Mouse (Mus musculus) forebrain, embryonic 16.5 days (tissue): Measurements from ENCODE around the gene Evi5. TPM values are rescaled to one million over a fixed set of nuclear protein-coding genes. Genes with fewer than 3 reads are reported as not detected.

Source experiments
- ATAC-seq: fragments of 200-750 bp; cut with Nextera tagmentation; 2 replicates; pipeline ENCODE4 v1.8.0; 2017; ENCODE audit warnings: mild to moderate bottlenecking, moderate library complexity
- H3K27ac ChIP-seq: fragments of 300-500 bp; sonication (generic); 2 replicates; pipeline ENCODE4 v1.5.1; 2014; ENCODE audit warnings: low read length, control low read depth
- H3K27me3 ChIP-seq: fragments of 300-500 bp; sonication (generic); replicated peaks from 2 replicates; pipeline ENCODE4 v1.6.1; 2014; ENCODE audit warnings: low read length; ENCODE audit not compliant: control insufficient read depth, insufficient read depth
- H3K36me3 ChIP-seq: fragments of 300-500 bp; sonication (generic); 2 replicates; pipeline ENCODE4 v1.6.1; 2014; ENCODE audit not compliant: control insufficient read depth, insufficient read depth
- H3K4me1 ChIP-seq: fragments of 300-500 bp; sonication (generic); replicated peaks from 2 replicates; pipeline ENCODE4 v1.6.1; 2014; ENCODE audit warnings: low read length; ENCODE audit not compliant: control insufficient read depth, insufficient read depth
- H3K4me2 ChIP-seq: fragments of 300-500 bp; sonication (generic); 2 replicates; pipeline ENCODE4 v1.6.1; 2014; ENCODE audit warnings: mild to moderate bottlenecking, low read length, control low read depth
- H3K4me3 ChIP-seq: fragments of 300-500 bp; sonication (generic); replicated peaks from 2 replicates; pipeline ENCODE4 v1.5.1; 2014; ENCODE audit warnings: mild to moderate bottlenecking, low read length, control low read depth
- H3K9ac ChIP-seq: fragments of 300-500 bp; sonication (generic); replicated peaks from 2 replicates; pipeline ENCODE4 v1.6.1; 2014; ENCODE audit warnings: low read depth, low read length, control low read depth
- H3K9me3 ChIP-seq: fragments of 300-500 bp; sonication (generic); 2 replicates; pipeline ENCODE4 v1.6.1; 2016; ENCODE audit warnings: low read length; ENCODE audit not compliant: control insufficient read depth
- WGBS: fragments of 180-500 bp; shearing (Covaris S2); extraction: QIAGEN DNeasy Blood & Tissue Kit; methylation state at CpG from one replicate; pipeline ENCODE4 v1.1.7; 2014; 5-methylcytosine and 5-hydroxymethylcytosine counted together
- polyA plus RNA-seq: library from polyadenylated mRNA; unstranded; fragments of >200 nt; fragmentation: Nextera tagmentation; extraction: Ambion mirVana; gene quantifications from 2 replicates; pipeline ENCODE4 v1.2.1, GENCODE M21; 2015

Evi5 gene
- polyA plus RNA-seq, 1 experiment from 2014 or later = 54.6 TPM

- no peak overlapping the region for H3K4me3 ChIP-seq
- no peaks in the 10 kb centered on the region for H3K36me3 ChIP-seq
- H3K27me3 ChIP-seq = peaks cover 49% of the 10 kb centered on the region
- H3K9ac ChIP-seq = no peak overlapping the region
- ATAC-seq = no peak
- H3K9me3 ChIP-seq = no peaks in the 10 kb centered on the region
- peaks cover 11% of the 10 kb centered on the region for H3K4me1 ChIP-seq
- WGBS = 9% methylated on average over 11 of the region's 11 CpGs
- H3K27ac ChIP-seq = no peak overlapping the region
- H3K4me2 ChIP-seq = no peak overlapping the region
These were observed 157.0 kb downstream of the Evi5 start for GRCm38 (mm10) chr5:107717871-107718361.

- H3K4me1 ChIP-seq = no peaks in the 10 kb centered on the region
- H3K9me3 ChIP-seq = no peaks in the 10 kb centered on the region
- peaks cover 9% of the 10 kb centered on the region for H3K27me3 ChIP-seq
- no peak overlapping the region for H3K9ac ChIP-seq
- H3K27ac ChIP-seq = no peak overlapping the region
- no peak overlapping the region for H3K4me3 ChIP-seq
- H3K36me3 ChIP-seq = no peaks in the 10 kb centered on the region
- ATAC-seq = no peak
- 79% methylated on average over 2 of the region's 2 CpGs for WGBS
- no peak overlapping the region for H3K4me2 ChIP-seq
These were observed 163.2 kb downstream of the Evi5 start for GRCm38 (mm10) chr5:107711689-107712088.

- peaks cover 4% of the 10 kb centered on the region; the same call in 1 of the 2 replicates for H3K27me3 ChIP-seq
- no peak overlapping the region for H3K27ac ChIP-seq
- no peaks in the 10 kb centered on the region for H3K36me3 ChIP-seq
- whole genome bisulfite sequencing = 89% methylated on average over 8 of the region's 8 CpGs
- no peak for ATAC-seq
- no peak overlapping the region for H3K4me2 ChIP-seq
- H3K9ac ChIP-seq = no peak overlapping the region
- no peaks in the 10 kb centered on the region for H3K9me3 ChIP-seq
- no peaks in the 10 kb centered on the region for H3K4me1 ChIP-seq
- H3K4me3 ChIP-seq = no peak overlapping the region
These were observed 166.6 kb downstream of the Evi5 start for GRCm38 (mm10) chr5:107708124-107708797.

- Histone ChIP-seq H3K27ac (no peak overlapping the region), H3K4me1 (no peaks in the 10 kb centered on the region), H3K9me3 (no peaks in the 10 kb centered on the region), H3K4me2 (no peak overlapping the region), H3K9ac (no peak overlapping the region), H3K36me3 (no peaks in the 10 kb centered on the region), H3K27me3 (peaks cover 4% of the 10 kb centered on the region; the same call in 1 of the 2 replicates), H3K4me3 (no peak overlapping the region)
- WGBS = 91% methylated on average over 1 of the region's 1 CpGs
- ATAC-seq = no peak
These were observed 168.6 kb downstream of the Evi5 start for GRCm38 (mm10) chr5:107706262-107706661.

- ATAC-seq = no peak
- H3K9me3 ChIP-seq = no peaks in the 10 kb centered on the region
- H3K27me3 ChIP-seq = peaks cover 4% of the 10 kb centered on the region; the same call in 1 of the 2 replicates
- WGBS = 91% methylated on average over 4 of the region's 4 CpGs
- H3K4me3 ChIP-seq = no peak overlapping the region
- no peaks in the 10 kb centered on the region for H3K36me3 ChIP-seq
- H3K27ac ChIP-seq = no peak overlapping the region
- no peak overlapping the region for H3K9ac ChIP-seq
- H3K4me1 ChIP-seq = no peaks in the 10 kb centered on the region
- H3K4me2 ChIP-seq = no peak overlapping the region
These were observed 169.2 kb downstream of the Evi5 start for GRCm38 (mm10) chr5:107705756-107706155.

GRCm38 (mm10) chr5:107703207-107703763 lies 171.6 kb downstream of the Evi5 start:
- WGBS = 87% methylated on average over 6 of the region's 6 CpGs
- Histone ChIP-seq H3K4me3 (no peak overlapping the region), H3K9me3 (no peaks in the 10 kb centered on the region), H3K27me3 (no peaks in the 10 kb centered on the region), H3K36me3 (no peaks in the 10 kb centered on the region), H3K4me1 (no peaks in the 10 kb centered on the region), H3K27ac (no peak overlapping the region), H3K4me2 (no peak overlapping the region), H3K9ac (no peak overlapping the region)
- no peak for ATAC-seq

GRCm38 (mm10) chr5:107701658-107702057 lies 173.2 kb downstream of the Evi5 start:
- Histone ChIP-seq H3K4me3 (no peak overlapping the region), H3K27ac (no peak overlapping the region), H3K27me3 (no peaks in the 10 kb centered on the region), H3K36me3 (no peaks in the 10 kb centered on the region), H3K4me2 (no peak overlapping the region), H3K9ac (no peak overlapping the region), H3K4me1 (no peaks in the 10 kb centered on the region), H3K9me3 (no peaks in the 10 kb centered on the region)
- no peak for ATAC-seq
- WGBS = 86% methylated on average over 9 of the region's 9 CpGs

GRCm38 (mm10) chr5:107700873-107701272 lies 174.0 kb downstream of the Evi5 start:
- Histone ChIP-seq H3K9me3 (no peaks in the 10 kb centered on the region), H3K9ac (no peak overlapping the region), H3K27me3 (no peaks in the 10 kb centered on the region), H3K4me2 (no peak overlapping the region), H3K27ac (no peak overlapping the region), H3K36me3 (no peaks in the 10 kb centered on the region), H3K4me1 (no peaks in the 10 kb centered on the region), H3K4me3 (no peak overlapping the region)
- WGBS = 90% methylated on average over 10 of the region's 10 CpGs
- ATAC-seq = no peak

GRCm38 (mm10) chr5:107698888-107699287 lies 176.0 kb downstream of the Evi5 start:
- no peaks in the 10 kb centered on the region for H3K36me3 ChIP-seq
- 80% methylated on average over 8 of the region's 8 CpGs for WGBS
- no peaks in the 10 kb centered on the region for H3K27me3 ChIP-seq
- no peak overlapping the region for H3K9ac ChIP-seq
- H3K4me2 ChIP-seq = no peak overlapping the region
- no peak overlapping the region for H3K27ac ChIP-seq
- no peak overlapping the region for H3K4me3 ChIP-seq
- no peaks in the 10 kb centered on the region for H3K9me3 ChIP-seq
- no peaks in the 10 kb centered on the region for H3K4me1 ChIP-seq
- ATAC-seq = no peak
